Mouse (Mus musculus): ENCODE data around the gene Scn5a. TPM values are rescaled to one million over a fixed set of nuclear protein-coding genes. Genes with fewer than 3 reads are reported as not detected.

The Scn5a gene
- polyA plus RNA-seq, 1 experiment from 2014 or later, result 0.22 TPM

- Histone ChIP-seq H3K4me3 (replicated peaks; ENCODE audit: low read length) (no peak overlapping the region), H3K9me3 (replicated peaks; ENCODE audit: control insufficient read depth, low read length) (no peaks in the 10 kb centered on the region), H3K27ac (ENCODE audit: low read length) (no peak overlapping the region), H3K9ac (ENCODE audit: low read length) (no peak overlapping the region), H3K4me2 (ENCODE audit: low read depth, low read length) (no peak overlapping the region), H3K36me3 (ENCODE audit: control insufficient read depth, insufficient read depth, low read length) (no peaks in the 10 kb centered on the region), H3K4me1 (ENCODE audit: control insufficient read depth, insufficient read depth, low read length) (no peaks in the 10 kb centered on the region), H3K27me3 (ENCODE audit: control insufficient read depth, insufficient read depth, low read length) (no peaks in the 10 kb centered on the region)
- WGBS, result 63% methylated on average over 16 of the region's 16 CpGs
- no peak for ATAC-seq (ENCODE audit: insufficient read depth, low FRiP score)
Measured at GRCm38 (mm10) chr9:119559537-119560276, 19.1 kb downstream of the Scn5a start.

- 27% methylated on average over 12 of the region's 12 CpGs for WGBS
- H3K27ac ChIP-seq (ENCODE audit: low read length), result no peak overlapping the region
- no peaks in the 10 kb centered on the region for H3K9me3 ChIP-seq (replicated peaks; ENCODE audit: control insufficient read depth, low read length)
- no peaks in the 10 kb centered on the region for H3K27me3 ChIP-seq (ENCODE audit: control insufficient read depth, insufficient read depth, low read length)
- H3K4me3 ChIP-seq (replicated peaks; ENCODE audit: low read length), result no peak overlapping the region
- H3K4me1 ChIP-seq (ENCODE audit: control insufficient read depth, insufficient read depth, low read length), result no peaks in the 10 kb centered on the region
- no peak overlapping the region for H3K9ac ChIP-seq (ENCODE audit: low read length)
- no peak overlapping the region for H3K4me2 ChIP-seq (ENCODE audit: low read depth, low read length)
- no peaks in the 10 kb centered on the region for H3K36me3 ChIP-seq (ENCODE audit: control insufficient read depth, insufficient read depth, low read length)
- no peak for ATAC-seq (ENCODE audit: insufficient read depth, low FRiP score)
Measured at GRCm38 (mm10) chr9:119558119-119558854, 20.5 kb downstream of the Scn5a start.

GRCm38 (mm10) chr9:119556043-119556442, 22.8 kb downstream of the Scn5a start:
- no peak overlapping the region for H3K27ac ChIP-seq (ENCODE audit: low read length)
- no peak overlapping the region for H3K4me2 ChIP-seq (ENCODE audit: low read depth, low read length)
- WGBS, result 87% methylated on average over 3 of the region's 3 CpGs
- H3K4me3 ChIP-seq (replicated peaks; ENCODE audit: low read length), result no peak overlapping the region
- no peaks in the 10 kb centered on the region for H3K4me1 ChIP-seq (ENCODE audit: control insufficient read depth, insufficient read depth, low read length)
- no peaks in the 10 kb centered on the region for H3K9me3 ChIP-seq (replicated peaks; ENCODE audit: control insufficient read depth, low read length)
- no peak for ATAC-seq (ENCODE audit: insufficient read depth, low FRiP score)
- H3K36me3 ChIP-seq (ENCODE audit: control insufficient read depth, insufficient read depth, low read length), result no peaks in the 10 kb centered on the region
- H3K9ac ChIP-seq (ENCODE audit: low read length), result no peak overlapping the region
- no peaks in the 10 kb centered on the region for H3K27me3 ChIP-seq (ENCODE audit: control insufficient read depth, insufficient read depth, low read length)

- Histone ChIP-seq H3K36me3 (ENCODE audit: control insufficient read depth, insufficient read depth, low read length) (no peaks in the 10 kb centered on the region), H3K4me1 (ENCODE audit: control insufficient read depth, insufficient read depth, low read length) (no peaks in the 10 kb centered on the region), H3K27me3 (ENCODE audit: control insufficient read depth, insufficient read depth, low read length) (no peaks in the 10 kb centered on the region), H3K4me3 (replicated peaks; ENCODE audit: low read length) (no peak overlapping the region), H3K9ac (ENCODE audit: low read length) (no peak overlapping the region), H3K9me3 (replicated peaks; ENCODE audit: control insufficient read depth, low read length) (no peaks in the 10 kb centered on the region), H3K4me2 (ENCODE audit: low read depth, low read length) (no peak overlapping the region), H3K27ac (ENCODE audit: low read length) (no peak overlapping the region)
- 74% methylated on average over 12 of the region's 12 CpGs for WGBS
- ATAC-seq (ENCODE audit: insufficient read depth, low FRiP score), result no peak
Measured at GRCm38 (mm10) chr9:119547528-119547927, 31.3 kb downstream of the Scn5a start.

- H3K9me3 ChIP-seq (replicated peaks; ENCODE audit: control insufficient read depth, low read length), result no peaks in the 10 kb centered on the region
- ATAC-seq (ENCODE audit: insufficient read depth, low FRiP score), result no peak
- H3K4me1 ChIP-seq (ENCODE audit: control insufficient read depth, insufficient read depth, low read length), result no peaks in the 10 kb centered on the region
- H3K9ac ChIP-seq (ENCODE audit: low read length), result no peak overlapping the region
- no peak overlapping the region for H3K27ac ChIP-seq (ENCODE audit: low read length)
- no peaks in the 10 kb centered on the region for H3K36me3 ChIP-seq (ENCODE audit: control insufficient read depth, insufficient read depth, low read length)
- H3K27me3 ChIP-seq (ENCODE audit: control insufficient read depth, insufficient read depth, low read length), result no peaks in the 10 kb centered on the region
- 83% methylated on average over 8 of the region's 8 CpGs for WGBS
- no peak overlapping the region for H3K4me3 ChIP-seq (replicated peaks; ENCODE audit: low read length)
- no peak overlapping the region for H3K4me2 ChIP-seq (ENCODE audit: low read depth, low read length)
Measured at GRCm38 (mm10) chr9:119547128-119547527, 31.7 kb downstream of the Scn5a start.

GRCm38 (mm10) chr9:119540726-119541125, 38.1 kb downstream of the Scn5a start:
- 87% methylated on average over 9 of the region's 9 CpGs for WGBS

GRCm38 (mm10) chr9:119537823-119538222, 41.0 kb downstream of the Scn5a start:
- no peak for ATAC-seq (ENCODE audit: insufficient read depth, low FRiP score)
- Histone ChIP-seq H3K27me3 (ENCODE audit: control insufficient read depth, insufficient read depth, low read length) (no peaks in the 10 kb centered on the region), H3K9me3 (replicated peaks; ENCODE audit: control insufficient read depth, low read length) (no peaks in the 10 kb centered on the region), H3K4me1 (ENCODE audit: control insufficient read depth, insufficient read depth, low read length) (no peaks in the 10 kb centered on the region), H3K36me3 (ENCODE audit: control insufficient read depth, insufficient read depth, low read length) (no peaks in the 10 kb centered on the region), H3K9ac (ENCODE audit: low read length) (no peak overlapping the region), H3K4me2 (ENCODE audit: low read depth, low read length) (no peak overlapping the region), H3K27ac (ENCODE audit: low read length) (no peak overlapping the region), H3K4me3 (replicated peaks; ENCODE audit: low read length) (no peak overlapping the region)
- 63% methylated on average over 4 of the region's 4 CpGs for WGBS

More at GRCm38 (mm10) chr9:119540726-119541125, 38.1 kb downstream of the Scn5a start:
- no peak overlapping the region for H3K27ac ChIP-seq (ENCODE audit: low read length)
- no peaks in the 10 kb centered on the region for H3K36me3 ChIP-seq (ENCODE audit: control insufficient read depth, insufficient read depth, low read length)
- H3K4me1 ChIP-seq (ENCODE audit: control insufficient read depth, insufficient read depth, low read length), result no peaks in the 10 kb centered on the region
- H3K4me2 ChIP-seq (ENCODE audit: low read depth, low read length), result no peak overlapping the region
- H3K27me3 ChIP-seq (ENCODE audit: control insufficient read depth, insufficient read depth, low read length), result no peaks in the 10 kb centered on the region
- no peak overlapping the region for H3K9ac ChIP-seq (ENCODE audit: low read length)
- ATAC-seq (ENCODE audit: insufficient read depth, low FRiP score), result no peak
- H3K4me3 ChIP-seq (replicated peaks; ENCODE audit: low read length), result no peak overlapping the region
- no peaks in the 10 kb centered on the region for H3K9me3 ChIP-seq (replicated peaks; ENCODE audit: control insufficient read depth, low read length)

- H3K9ac ChIP-seq (ENCODE audit: low read length), result no peak overlapping the region
- H3K9me3 ChIP-seq (replicated peaks; ENCODE audit: control insufficient read depth, low read length), result no peaks in the 10 kb centered on the region
- ATAC-seq (ENCODE audit: insufficient read depth, low FRiP score), result no peak
- 0 out of 2 replicates have a peak, but pooled peaks cover 8% of the 10 kb centered on the region for H3K27me3 ChIP-seq (ENCODE audit: control insufficient read depth, insufficient read depth, low read length)
- no peak overlapping the region for H3K4me3 ChIP-seq (replicated peaks; ENCODE audit: low read length)
- no peak overlapping the region for H3K4me2 ChIP-seq (ENCODE audit: low read depth, low read length)
- no peak overlapping the region for H3K27ac ChIP-seq (ENCODE audit: low read length)
- 18% methylated on average over 10 of the region's 10 CpGs for WGBS
- H3K36me3 ChIP-seq (ENCODE audit: control insufficient read depth, insufficient read depth, low read length), result no peaks in the 10 kb centered on the region
- H3K4me1 ChIP-seq (ENCODE audit: control insufficient read depth, insufficient read depth, low read length), result no peaks in the 10 kb centered on the region
Measured at GRCm38 (mm10) chr9:119531684-119532417, 47.0 kb downstream of the Scn5a start.

GRCm38 (mm10) chr9:119524511-119524910, 54.3 kb downstream of the Scn5a start:
- H3K36me3 ChIP-seq (ENCODE audit: control insufficient read depth, insufficient read depth, low read length), result no peaks in the 10 kb centered on the region
- WGBS, result 91% methylated on average over 6 of the region's 6 CpGs
- H3K4me3 ChIP-seq (replicated peaks; ENCODE audit: low read length), result no peak overlapping the region
- no peak overlapping the region for H3K27ac ChIP-seq (ENCODE audit: low read length)
- no peaks in the 10 kb centered on the region for H3K9me3 ChIP-seq (replicated peaks; ENCODE audit: control insufficient read depth, low read length)
- H3K4me1 ChIP-seq (ENCODE audit: control insufficient read depth, insufficient read depth, low read length), result no peaks in the 10 kb centered on the region
- ATAC-seq (ENCODE audit: insufficient read depth, low FRiP score), result no peak
- H3K27me3 ChIP-seq (ENCODE audit: control insufficient read depth, insufficient read depth, low read length), result no peaks in the 10 kb centered on the region
- no peak overlapping the region for H3K4me2 ChIP-seq (ENCODE audit: low read depth, low read length)
- H3K9ac ChIP-seq (ENCODE audit: low read length), result no peak overlapping the region
